Mouse (Mus musculus): ENCODE data around the gene Mrpl57. TPM values are rescaled to one million over a fixed set of nuclear protein-coding genes. Genes with fewer than 3 reads are reported as not detected.
"Not testable (repeated sequence)": the region's sequence is repeated elsewhere in the genome, so short reads cannot be mapped to it uniquely, and the experiment has no call there.

The Mrpl57 gene
- polyA plus RNA-seq, 1 experiment from 2014 or later = 124 TPM

- Histone ChIP-seq H3K4me2 (no peak overlapping the region), H3K9ac (no peak overlapping the region), H3K4me3 (no peak overlapping the region), H3K36me3 (peaks cover 81% of the 10 kb centered on the region), H3K27ac (ENCODE audit: poor library complexity, severe bottlenecking) (no peak overlapping the region), H3K4me1 (replicated peaks) (no peaks in the 10 kb centered on the region), H3K9me3 (replicated peaks) (no peaks in the 10 kb centered on the region; the same call in 1 of the 2 replicates), H3K27me3 (replicated peaks) (no peaks in the 10 kb centered on the region)
- ATAC-seq (ENCODE audit: insufficient number of reproducible peaks, low FRiP score) = no peak
- WGBS = 97% methylated on average over 5 of the region's 5 CpGs
Observed at GRCm38 (mm10) chr14:57811844-57812243, 14.2 kb upstream of the Mrpl57 start.

DNA sequence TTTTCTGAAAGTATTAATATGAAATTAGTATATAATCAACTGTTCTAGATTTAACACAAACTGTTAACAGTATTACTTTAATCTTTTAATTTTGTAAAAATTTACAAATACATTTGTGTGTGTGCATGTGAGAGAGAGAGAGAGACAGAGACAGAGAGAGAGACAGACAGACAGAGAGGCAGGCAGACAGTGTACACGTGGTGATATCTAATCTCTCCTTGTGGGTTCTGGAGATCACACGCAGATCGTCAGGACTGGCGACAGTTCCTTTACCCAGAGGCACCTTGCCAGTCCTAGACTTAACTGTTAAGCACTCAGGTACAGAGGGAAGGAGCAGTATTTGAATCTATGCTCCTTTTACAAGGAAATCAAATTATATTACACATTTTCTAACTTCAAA lies 5.2 kb upstream of the Mrpl57 start:
- no peaks in the 10 kb centered on the region for H3K27me3 ChIP-seq (replicated peaks)
- H3K4me1 ChIP-seq (replicated peaks) = peaks cover 5% of the 10 kb centered on the region; the same call in 1 of the 2 replicates
- H3K27ac ChIP-seq (ENCODE audit: poor library complexity, severe bottlenecking) = no peak overlapping the region
- H3K9ac ChIP-seq = no peak overlapping the region
- no peak for ATAC-seq (ENCODE audit: insufficient number of reproducible peaks, low FRiP score)
- 43% methylated on average over 4 of the region's 4 CpGs for WGBS
- no peak overlapping the region for H3K4me2 ChIP-seq
- no peaks in the 10 kb centered on the region for H3K9me3 ChIP-seq (replicated peaks)
- H3K36me3 ChIP-seq = peaks cover 57% of the 10 kb centered on the region
- no peak overlapping the region for H3K4me3 ChIP-seq

DNA sequence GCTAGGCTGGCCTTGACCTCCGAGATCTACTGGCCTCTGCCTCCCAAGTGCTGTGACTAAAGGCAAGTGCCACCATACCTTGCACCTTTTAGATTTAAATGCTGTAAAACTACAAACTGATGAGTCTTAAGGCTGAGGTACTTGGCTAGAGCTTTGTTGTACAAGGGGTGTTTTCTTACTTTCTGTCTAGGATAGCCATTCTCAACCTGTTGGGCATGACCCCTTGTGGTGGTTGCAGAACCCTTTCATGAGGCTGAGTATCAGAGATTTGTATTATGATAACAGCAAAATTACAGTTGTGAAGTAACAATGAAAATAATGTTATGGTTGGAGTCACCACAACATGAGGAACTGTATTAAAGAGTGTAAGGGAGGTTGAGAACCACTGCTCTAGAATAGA lies 1.2 kb downstream of the Mrpl57 start:
- H3K27me3 ChIP-seq (replicated peaks) = no peaks in the 10 kb centered on the region
- peak overlapping the region; percentile 80 for H3K9ac ChIP-seq
- H3K27ac ChIP-seq (ENCODE audit: poor library complexity, severe bottlenecking) = no peak overlapping the region
- no peaks in the 10 kb centered on the region for H3K9me3 ChIP-seq (replicated peaks)
- no peak for ATAC-seq (ENCODE audit: insufficient number of reproducible peaks, low FRiP score)
- peaks cover 17% of the 10 kb centered on the region for H3K4me1 ChIP-seq (replicated peaks)
- WGBS = 74% methylated on average over 1 of the region's 1 CpGs
- peak overlapping the region; percentile 65 for H3K4me3 ChIP-seq
- H3K4me2 ChIP-seq = peak overlapping the region; percentile 73
- H3K36me3 ChIP-seq = peaks cover 4% of the 10 kb centered on the region

DNA sequence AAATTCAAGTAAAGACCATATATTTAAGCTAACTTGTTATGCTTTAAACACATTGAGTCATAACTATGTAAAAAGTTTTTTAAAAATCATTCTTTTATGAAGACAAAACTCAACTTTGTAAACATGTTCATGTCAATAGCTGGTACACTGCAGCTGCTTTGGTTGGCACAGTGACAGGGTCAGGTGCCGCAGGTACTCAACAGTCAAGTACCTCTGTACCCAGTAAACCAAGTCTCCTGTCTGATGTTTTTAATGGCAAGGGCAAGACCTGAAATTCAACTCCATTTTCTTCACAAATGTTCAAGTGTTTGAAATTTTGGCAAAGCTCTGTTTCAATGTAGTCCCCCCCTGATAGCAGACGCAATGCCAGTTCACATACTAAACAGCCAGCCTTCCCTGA lies 7.5 kb downstream of the Mrpl57 start:
- no peak overlapping the region for H3K27ac ChIP-seq (ENCODE audit: poor library complexity, severe bottlenecking)
- WGBS = 90% methylated on average over 2 of the region's 2 CpGs

GRCm38 (mm10) chr14:57835157-57835556 lies 9.1 kb downstream of the Mrpl57 start:
- WGBS = 75% methylated on average over 10 of the region's 10 CpGs

More for the DNA sequence above, 7.5 kb downstream of the Mrpl57 start:
- H3K36me3 ChIP-seq = peaks cover 36% of the 10 kb centered on the region
- no peaks in the 10 kb centered on the region for H3K27me3 ChIP-seq (replicated peaks)
- H3K4me2 ChIP-seq = no peak overlapping the region
- H3K9me3 ChIP-seq (replicated peaks) = no peaks in the 10 kb centered on the region
- ATAC-seq (ENCODE audit: insufficient number of reproducible peaks, low FRiP score) = no peak
- H3K4me3 ChIP-seq = no peak overlapping the region
- no peak overlapping the region for H3K9ac ChIP-seq
- no peaks in the 10 kb centered on the region for H3K4me1 ChIP-seq (replicated peaks)

GRCm38 (mm10) chr14:57844535-57844934 lies 18.5 kb downstream of the Mrpl57 start:
- ATAC-seq (ENCODE audit: insufficient number of reproducible peaks, low FRiP score) = no peak
- H3K27me3 ChIP-seq (replicated peaks) = no peaks in the 10 kb centered on the region
- H3K4me2 ChIP-seq = no peak overlapping the region
- no peak overlapping the region for H3K9ac ChIP-seq
- no peak overlapping the region for H3K27ac ChIP-seq (ENCODE audit: poor library complexity, severe bottlenecking)
- no peaks in the 10 kb centered on the region for H3K9me3 ChIP-seq (replicated peaks)
- WGBS = 78% methylated on average over 3 of the region's 3 CpGs
- H3K4me3 ChIP-seq = no peak overlapping the region
- H3K36me3 ChIP-seq = peaks cover 52% of the 10 kb centered on the region
- no peaks in the 10 kb centered on the region for H3K4me1 ChIP-seq (replicated peaks)

More at GRCm38 (mm10) chr14:57835157-57835556, 9.1 kb downstream of the Mrpl57 start:
- no peak overlapping the region for H3K4me3 ChIP-seq
- no peak overlapping the region for H3K27ac ChIP-seq (ENCODE audit: poor library complexity, severe bottlenecking)
- H3K27me3 ChIP-seq (replicated peaks) = no peaks in the 10 kb centered on the region
- H3K9ac ChIP-seq = no peak overlapping the region
- peaks cover 46% of the 10 kb centered on the region for H3K36me3 ChIP-seq
- no peak for ATAC-seq (ENCODE audit: insufficient number of reproducible peaks, low FRiP score)
- H3K4me2 ChIP-seq = no peak overlapping the region
- no peaks in the 10 kb centered on the region for H3K9me3 ChIP-seq (replicated peaks)
- no peaks in the 10 kb centered on the region for H3K4me1 ChIP-seq (replicated peaks)

DNA sequence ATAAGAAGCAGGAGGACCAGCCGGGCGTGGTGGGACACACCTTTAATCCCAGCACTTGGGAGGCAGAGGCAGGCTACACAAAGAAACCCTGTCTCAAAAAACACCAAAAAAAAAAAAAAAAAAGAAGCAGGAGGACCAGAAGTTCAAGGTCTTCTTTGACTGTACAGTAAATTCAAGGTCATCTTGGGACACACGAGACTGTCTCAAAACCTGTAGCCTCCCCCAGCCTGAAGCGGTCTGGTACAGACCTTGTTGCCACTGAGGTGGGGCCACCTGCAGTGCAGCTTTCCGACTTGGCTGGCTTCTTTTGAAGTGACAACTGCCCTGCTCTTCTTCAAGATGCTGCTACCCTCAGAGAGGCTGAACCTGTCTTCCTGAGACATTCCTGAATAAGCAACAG lies 22.0 kb downstream of the Mrpl57 start:
- not testable (repeated sequence) for H3K27me3 ChIP-seq (replicated peaks); H3K4me2 ChIP-seq; H3K9me3 ChIP-seq (replicated peaks); ATAC-seq (ENCODE audit: insufficient number of reproducible peaks, low FRiP score); H3K4me1 ChIP-seq (replicated peaks); H3K9ac ChIP-seq; H3K4me3 ChIP-seq; H3K27ac ChIP-seq (ENCODE audit: poor library complexity, severe bottlenecking)
- 78% methylated on average over 5 of the region's 5 CpGs for WGBS
- H3K36me3 ChIP-seq = peaks cover 52% of the 10 kb centered on the region

- 94% methylated on average over 2 of the region's 2 CpGs for WGBS
- Histone ChIP-seq H3K36me3 (peaks cover 52% of the 10 kb centered on the region), H3K27ac (ENCODE audit: poor library complexity, severe bottlenecking) (no peak overlapping the region), H3K27me3 (replicated peaks) (no peaks in the 10 kb centered on the region), H3K9ac (no peak overlapping the region), H3K4me1 (replicated peaks) (no peaks in the 10 kb centered on the region), H3K4me3 (no peak overlapping the region), H3K9me3 (replicated peaks) (no peaks in the 10 kb centered on the region), H3K4me2 (no peak overlapping the region)
- ATAC-seq (ENCODE audit: insufficient number of reproducible peaks, low FRiP score) = no peak
Observed at GRCm38 (mm10) chr14:57848646-57849045, 22.6 kb downstream of the Mrpl57 start.

- no peaks in the 10 kb centered on the region for H3K27me3 ChIP-seq (replicated peaks)
- no peaks in the 10 kb centered on the region for H3K4me1 ChIP-seq (replicated peaks)
- no peak overlapping the region for H3K4me2 ChIP-seq
- H3K9me3 ChIP-seq (replicated peaks) = no peaks in the 10 kb centered on the region
- H3K27ac ChIP-seq (ENCODE audit: poor library complexity, severe bottlenecking) = no peak overlapping the region
- no peak for ATAC-seq (ENCODE audit: insufficient number of reproducible peaks, low FRiP score)
- H3K9ac ChIP-seq = no peak overlapping the region
- WGBS = 82% methylated on average over 3 of the region's 3 CpGs
- no peak overlapping the region for H3K4me3 ChIP-seq
- H3K36me3 ChIP-seq = peaks cover 38% of the 10 kb centered on the region
Observed at GRCm38 (mm10) chr14:57850330-57850729, 24.3 kb downstream of the Mrpl57 start.

DNA sequence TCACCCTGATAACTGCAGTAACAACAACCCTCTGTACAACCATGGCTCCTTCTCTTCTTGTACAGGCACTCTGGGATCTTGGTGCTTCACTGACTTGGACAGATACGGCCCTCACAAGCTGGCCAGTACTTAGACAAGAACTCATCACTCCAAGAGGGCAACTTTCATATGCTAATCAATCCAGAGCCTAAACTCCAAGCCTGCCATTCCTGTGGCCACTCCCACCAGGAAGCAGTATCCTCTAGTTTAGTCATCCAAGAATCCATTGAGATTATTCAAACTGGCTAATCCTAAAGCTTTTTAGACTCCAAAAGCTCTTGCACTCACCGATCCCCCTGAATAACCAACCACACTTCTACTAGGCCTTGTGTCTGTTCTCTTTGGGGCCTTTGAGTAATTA lies 26.9 kb downstream of the Mrpl57 start:
- Histone ChIP-seq H3K27me3 (replicated peaks) (no peaks in the 10 kb centered on the region), H3K4me3 (no peak overlapping the region), H3K9me3 (replicated peaks) (no peaks in the 10 kb centered on the region), H3K36me3 (peaks cover 44% of the 10 kb centered on the region), H3K4me1 (replicated peaks) (no peaks in the 10 kb centered on the region), H3K9ac (no peak overlapping the region), H3K27ac (ENCODE audit: poor library complexity, severe bottlenecking) (no peak overlapping the region), H3K4me2 (no peak overlapping the region)
- WGBS = 75% methylated on average over 2 of the region's 2 CpGs
- no peak for ATAC-seq (ENCODE audit: insufficient number of reproducible peaks, low FRiP score)

DNA sequence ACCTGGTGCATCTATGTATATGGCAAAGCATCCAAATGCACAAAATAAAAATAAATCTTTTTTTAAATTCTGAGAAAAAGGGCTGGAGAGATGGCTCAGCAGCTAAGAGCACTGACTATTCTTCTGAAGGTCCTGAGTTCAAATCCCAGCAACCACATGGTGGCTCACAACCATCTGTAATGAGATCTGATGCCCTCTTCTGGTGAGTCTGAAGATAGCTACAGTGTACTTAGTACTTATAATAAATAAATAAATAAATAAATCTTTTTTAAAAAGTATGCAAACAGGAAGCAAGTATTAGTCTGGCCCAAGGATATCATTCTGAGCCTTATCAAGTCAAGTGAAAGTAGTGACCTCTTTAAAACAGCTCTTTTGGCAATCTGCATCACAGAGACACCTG lies 30.0 kb downstream of the Mrpl57 start:
- not testable (repeated sequence) for ATAC-seq (ENCODE audit: insufficient number of reproducible peaks, low FRiP score); H3K9ac ChIP-seq; H3K4me2 ChIP-seq; H3K4me1 ChIP-seq (replicated peaks); H3K27ac ChIP-seq (ENCODE audit: poor library complexity, severe bottlenecking); H3K4me3 ChIP-seq; H3K9me3 ChIP-seq (replicated peaks); H3K27me3 ChIP-seq (replicated peaks)
- peaks cover 32% of the 10 kb centered on the region for H3K36me3 ChIP-seq

GRCm38 (mm10) chr14:57858601-57859000 lies 32.6 kb downstream of the Mrpl57 start:
- WGBS = 79% methylated on average over 2 of the region's 2 CpGs
- peaks cover 31% of the 10 kb centered on the region for H3K36me3 ChIP-seq

More at GRCm38 (mm10) chr14:57858601-57859000, 32.6 kb downstream of the Mrpl57 start:
- Histone ChIP-seq H3K4me2 (no peak overlapping the region), H3K4me1 (replicated peaks) (no peaks in the 10 kb centered on the region), H3K9ac (no peak overlapping the region), H3K27ac (ENCODE audit: poor library complexity, severe bottlenecking) (no peak overlapping the region), H3K9me3 (replicated peaks) (no peaks in the 10 kb centered on the region), H3K4me3 (no peak overlapping the region), H3K27me3 (replicated peaks) (no peaks in the 10 kb centered on the region)
- no peak for ATAC-seq (ENCODE audit: insufficient number of reproducible peaks, low FRiP score)
